Mouse (Mus musculus) spleen, adult 2 months (tissue): Measurements from ENCODE around the gene Itsn1. TPM values are rescaled to one million over a fixed set of nuclear protein-coding genes. Genes with fewer than 3 reads are reported as not detected.
A peak's percentile ranks its signal among the peaks of the same experiment; 100 is the strongest.

Experiments
- DNase-seq, 2 experiments: peaks; one replicate each; pipeline versions ENCODE4 v3.0.0 to v3.0.0-alpha.2; 2012 to 2021; ENCODE audit warnings: low spot score in 2 of 2, low read depth in 1 of 2
- H3K27ac ChIP-seq: fragments of 200-500 bp; 2 replicates; pipeline ENCODE4 v1.5.1; 2012; ENCODE audit warnings: low read length, inconsistent platforms; ENCODE audit not compliant: insufficient read depth
- H3K27me3 ChIP-seq: fragments of 200-500 bp; 2 replicates; pipeline ENCODE4 v1.6.1; 2012; ENCODE audit warnings: mild to moderate bottlenecking, moderate library complexity, low read length, inconsistent platforms; ENCODE audit not compliant: control insufficient read depth, insufficient read depth
- H3K36me3 ChIP-seq: fragments of 200-500 bp; 2 replicates; pipeline ENCODE4 v1.6.1; 2012; ENCODE audit warnings: mild to moderate bottlenecking, low read length, inconsistent platforms; ENCODE audit not compliant: control insufficient read depth, insufficient read depth
- H3K4me1 ChIP-seq: fragments of 200-500 bp; 2 replicates; pipeline ENCODE4 v1.6.1; 2011; ENCODE audit warnings: inconsistent platforms; ENCODE audit not compliant: control insufficient read depth, insufficient read depth, insufficient read length
- H3K4me3 ChIP-seq: fragments of 200-500 bp; 2 replicates; pipeline ENCODE4 v1.5.1; 2011; ENCODE audit warnings: mild to moderate bottlenecking, inconsistent platforms; ENCODE audit not compliant: insufficient read depth, insufficient read length; ENCODE audit errors: extremely low read depth
- CTCF ChIP-seq: fragments of 200-500 bp; IDR thresholded peaks from 2 replicates; pipeline ENCODE4 v1.5.1; 2011; ENCODE audit warnings: mild to moderate bottlenecking, inconsistent platforms; ENCODE audit not compliant: insufficient read depth, insufficient read length, insufficient replicate concordance; ENCODE audit errors: extremely low read depth
- POLR2A ChIP-seq: fragments of 200-500 bp; IDR thresholded peaks from 2 replicates; pipeline ENCODE4 v1.6.1; 2011; ENCODE audit warnings: low read depth, low read length, inconsistent platforms
- WGBS: fragments of 180-500 bp; shearing (Covaris S2); methylation state at CpG from one replicate; pipeline ENCODE4 v1.1.7; 2018; 5-methylcytosine and 5-hydroxymethylcytosine counted together
- polyA plus RNA-seq: library from polyadenylated mRNA; depleted of rRNA; stranded (reverse); fragments of >200 nt; gene quantifications from 2 replicates; pipeline ENCODE4 v1.2.3, GENCODE M21; 2012

The Itsn1 gene
- polyA plus RNA-seq, 1 experiment, result 36.0 TPM

GRCm38 (mm10) chr16:91836592-91837557 is 107.8 kb downstream of the Itsn1 start:
- Histone ChIP-seq H3K27ac (no peak overlapping the region), H3K4me1 (no peaks in the 10 kb centered on the region; the same call in 1 of the 2 replicates), H3K36me3 (no peaks in the 10 kb centered on the region; the same call in 1 of the 2 replicates), H3K27me3 (no peaks in the 10 kb centered on the region), H3K4me3 (no peak overlapping the region)
- no peak for DNase-seq
- TF ChIP-seq CTCF, result no peak
- no peak for TF ChIP-seq POLR2A
- 94% methylated on average over 18 of the region's 18 CpGs for WGBS

DNA sequence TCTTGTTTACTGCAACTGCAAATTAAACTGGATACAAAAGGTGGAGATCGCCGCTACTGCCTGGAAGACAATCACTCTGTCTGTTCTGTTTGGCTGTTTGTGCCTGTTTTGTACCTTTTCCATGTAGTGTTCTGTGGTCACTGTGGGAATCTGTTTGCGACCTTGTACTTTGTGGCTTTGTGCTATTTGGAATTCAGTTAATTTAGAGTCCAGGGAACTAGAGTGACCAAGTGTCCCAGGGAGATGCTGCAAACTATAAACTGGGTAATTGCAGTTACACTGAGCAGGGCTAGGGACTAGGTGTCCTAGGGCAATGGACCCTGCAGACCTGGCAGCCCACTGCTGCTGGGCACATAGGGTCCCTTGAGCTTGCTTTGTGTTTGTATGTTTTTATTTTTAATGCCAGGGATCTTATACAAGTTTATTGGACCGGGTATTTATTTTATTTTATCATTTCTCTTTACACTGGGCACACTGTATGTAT is 108.5 kb downstream of the Itsn1 start:
- TF ChIP-seq CTCF (no peak), POLR2A (no peak)
- no peaks in the 10 kb centered on the region for H3K27me3 ChIP-seq
- no peak for DNase-seq
- 94% methylated on average over 4 of the region's 4 CpGs for WGBS
- H3K4me1 ChIP-seq, result no peaks in the 10 kb centered on the region; the same call in 1 of the 2 replicates
- H3K36me3 ChIP-seq, result no peaks in the 10 kb centered on the region; the same call in 1 of the 2 replicates
- no peak overlapping the region for H3K4me3 ChIP-seq
- no peak overlapping the region for H3K27ac ChIP-seq

- TF ChIP-seq POLR2A, result no peak
- TF ChIP-seq CTCF, result no peak
- DNase-seq, result no peak
- no peak overlapping the region for H3K4me3 ChIP-seq
- H3K27ac ChIP-seq, result no peak overlapping the region
- no peaks in the 10 kb centered on the region; the same call in 1 of the 2 replicates for H3K36me3 ChIP-seq
- no peaks in the 10 kb centered on the region for H3K27me3 ChIP-seq
- 90% methylated on average over 11 of the region's 11 CpGs for WGBS
- H3K4me1 ChIP-seq, result no peaks in the 10 kb centered on the region; the same call in 1 of the 2 replicates
These were observed 109.7 kb downstream of the Itsn1 start for GRCm38 (mm10) chr16:91838771-91839170.

GRCm38 (mm10) chr16:91839462-91839861 is 110.4 kb downstream of the Itsn1 start:
- Histone ChIP-seq H3K36me3 (no peaks in the 10 kb centered on the region; the same call in 1 of the 2 replicates), H3K4me1 (no peaks in the 10 kb centered on the region; the same call in 1 of the 2 replicates), H3K27ac (no peak overlapping the region), H3K27me3 (no peaks in the 10 kb centered on the region), H3K4me3 (no peak overlapping the region)
- TF ChIP-seq POLR2A (no peak), CTCF (no peak)
- WGBS, result 83% methylated on average over 11 of the region's 11 CpGs
- no peak for DNase-seq

GRCm38 (mm10) chr16:91841026-91841630 is 112.0 kb downstream of the Itsn1 start:
- 73% methylated on average over 14 of the region's 14 CpGs for WGBS
- Histone ChIP-seq H3K4me3 (no peak overlapping the region), H3K27ac (no peak overlapping the region), H3K36me3 (no peaks in the 10 kb centered on the region; the same call in 1 of the 2 replicates), H3K27me3 (no peaks in the 10 kb centered on the region), H3K4me1 (no peaks in the 10 kb centered on the region; the same call in 1 of the 2 replicates)
- TF ChIP-seq POLR2A, result no peak
- DNase-seq, result peak in 1 of 2 experiments; percentile 18

DNA sequence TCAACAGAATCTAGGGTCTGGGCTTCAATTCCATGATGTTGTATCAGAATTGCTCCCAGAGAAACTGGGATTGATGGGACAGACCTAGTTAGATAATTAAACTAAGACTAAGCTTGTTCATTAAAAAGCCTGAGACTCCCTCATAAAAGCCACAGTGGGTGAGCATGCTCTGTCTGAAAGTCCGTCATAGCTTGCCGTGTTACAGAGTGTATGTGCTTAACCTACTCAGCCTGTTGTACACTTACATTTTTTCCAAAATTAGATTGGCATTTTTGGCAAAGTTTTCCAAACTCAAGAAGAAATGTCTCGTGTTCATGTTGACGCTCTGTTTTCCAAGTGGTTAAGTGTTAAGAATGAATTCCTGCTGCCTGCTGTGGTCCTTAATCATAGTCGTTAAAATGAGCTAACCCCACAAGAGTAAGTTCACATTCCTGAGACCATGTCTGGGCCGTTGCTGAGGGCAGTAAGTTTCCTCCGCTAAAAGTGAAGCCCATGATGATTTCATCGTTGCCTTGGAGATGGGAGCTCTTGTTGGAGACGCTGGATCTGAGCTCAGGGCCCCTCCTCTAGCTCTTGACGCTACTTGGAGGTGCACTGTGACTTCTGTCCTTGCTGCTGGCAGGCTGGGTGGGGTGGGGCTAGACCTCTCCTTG is 117.1 kb downstream of the Itsn1 start:
- WGBS, result 87% methylated on average over 10 of the region's 10 CpGs
- DNase-seq, result no peak
- Histone ChIP-seq H3K4me3 (no peak overlapping the region), H3K27ac (no peak overlapping the region), H3K4me1 (no peaks in the 10 kb centered on the region), H3K27me3 (no peaks in the 10 kb centered on the region), H3K36me3 (0 out of 2 replicates have a peak, but pooled peaks cover 2% of the 10 kb centered on the region)
- TF ChIP-seq CTCF (no peak), POLR2A (no peak)
